Mouse (Mus musculus) brain, embryonic 14.5 days (tissue): ENCODE data around the gene Gapvd1.

ENCODE experiments used
- CTCF ChIP-seq: fragments of 200-500 bp; IDR thresholded peaks from 2 replicates; pipeline ENCODE4 v1.5.1; 2012; ENCODE audit warnings: inconsistent platforms, mild to moderate bottlenecking, moderate library complexity, borderline replicate concordance; ENCODE audit not compliant: insufficient read depth, insufficient read length; ENCODE audit errors: extremely low read depth
- POLR2A ChIP-seq: fragments of 200-500 bp; IDR thresholded peaks from 2 replicates; pipeline ENCODE4 v1.6.1; 2012; ENCODE audit warnings: mild to moderate bottlenecking, inconsistent platforms, borderline replicate concordance; ENCODE audit not compliant: poor library complexity, insufficient read depth, insufficient read length, severe bottlenecking; ENCODE audit errors: extremely low read depth

DNA sequence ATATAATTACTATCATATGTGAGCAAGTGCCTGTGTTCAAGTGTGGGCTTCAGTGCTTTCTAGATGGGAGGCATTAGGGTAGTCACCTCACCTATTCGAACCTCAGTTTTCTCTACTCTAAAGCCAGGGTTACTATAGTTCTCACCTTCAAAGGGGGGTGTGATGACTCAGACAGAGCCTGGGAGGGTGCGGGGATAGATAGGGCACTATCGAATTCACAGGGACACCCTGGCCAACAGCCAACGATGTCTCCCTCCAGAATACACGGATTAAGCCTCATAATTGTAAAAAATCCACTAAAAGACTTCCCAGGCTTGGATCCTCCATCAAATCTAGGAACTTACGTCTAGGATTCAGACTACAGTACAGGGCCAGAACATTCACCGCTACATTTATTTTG lies 40.4 kb upstream of the Gapvd1 start:
- TF ChIP-seq POLR2A (no peak), CTCF (no peak)
